Mouse (Mus musculus): ENCODE measurements around the gene Syt9.
"Not testable (repeated sequence)": the region's sequence is repeated elsewhere in the genome, so short reads cannot be mapped to it uniquely, and the experiment has no call there.

The Syt9 gene

DNA sequence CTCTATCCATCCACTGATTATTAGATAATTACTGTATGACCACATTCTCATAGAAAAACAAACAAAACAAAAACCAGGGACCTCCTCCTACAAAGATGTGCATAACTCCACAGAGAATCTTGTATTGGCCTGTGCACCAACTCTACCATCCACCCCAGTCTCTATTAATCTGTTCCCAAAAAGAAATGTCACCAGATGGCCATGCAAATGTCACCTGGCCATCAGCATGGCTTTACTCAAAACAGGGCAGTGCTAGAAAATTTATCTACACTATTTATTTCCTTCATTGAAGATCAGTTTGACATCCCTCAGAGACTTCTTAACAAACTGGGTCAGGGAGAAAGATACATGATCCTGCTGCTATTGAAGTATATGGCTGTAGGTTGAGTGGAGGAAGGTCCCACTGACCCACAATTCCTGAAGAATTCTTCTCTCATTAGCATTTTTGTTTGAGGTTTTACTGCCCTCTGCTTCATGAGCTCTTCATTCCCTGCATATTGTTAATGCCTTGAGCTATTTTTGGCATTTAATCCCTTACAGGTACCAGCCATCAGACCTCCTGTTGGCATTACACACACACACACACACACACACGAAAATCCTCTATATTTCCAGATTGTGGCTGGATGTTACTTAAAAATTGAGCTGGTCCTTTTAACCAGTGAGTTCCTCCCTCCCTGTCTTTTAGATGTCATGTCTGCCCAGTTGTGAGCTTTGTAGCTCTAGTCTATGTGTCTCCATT is 91.3 kb downstream of the Syt9 start:
- DNase-seq (ENCODE audit: low read depth, low spot score) = no peak

DNA sequence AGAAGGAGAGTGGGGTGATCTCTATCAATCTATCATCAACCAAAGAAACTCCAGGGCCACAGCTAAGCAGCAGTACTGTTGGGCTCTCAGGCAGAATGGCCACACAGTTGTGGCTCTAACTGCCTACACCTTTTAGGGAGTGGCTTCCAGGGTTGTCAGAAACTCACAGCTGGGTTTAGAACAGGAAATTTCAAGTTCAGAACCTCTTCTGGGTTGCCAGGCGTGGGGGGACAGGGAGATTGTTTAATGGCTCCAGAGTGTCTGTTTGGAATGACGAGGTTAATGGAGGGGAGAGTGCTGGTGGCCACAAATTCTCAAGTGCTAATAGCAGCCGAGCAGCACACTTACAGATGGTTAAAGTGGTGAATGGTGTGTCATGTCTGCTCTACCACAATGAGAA is 92.4 kb downstream of the Syt9 start:
- DNase-seq (ENCODE audit: low read depth, low spot score) = no peak

DNA sequence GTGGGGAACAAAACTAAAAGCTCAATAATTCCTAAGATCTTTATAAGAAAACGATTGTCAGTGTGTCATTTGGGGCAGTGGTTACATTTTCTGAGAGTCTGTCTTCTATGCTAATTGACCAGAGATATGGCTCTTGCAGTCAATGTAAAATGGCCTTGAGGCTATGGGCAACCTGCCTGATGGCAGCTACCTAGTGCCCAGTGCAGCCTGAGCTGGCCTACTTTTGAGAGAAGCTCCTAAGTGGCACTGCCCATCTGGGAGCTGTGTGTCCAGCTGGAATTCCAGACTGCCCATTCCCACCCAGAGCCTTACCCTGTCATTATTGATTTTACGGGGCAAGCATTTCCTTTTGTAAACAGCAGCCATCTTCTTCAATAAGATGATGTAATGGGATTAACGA is 94.6 kb downstream of the Syt9 start:
- no peak for DNase-seq (ENCODE audit: low read depth, low spot score)

DNA sequence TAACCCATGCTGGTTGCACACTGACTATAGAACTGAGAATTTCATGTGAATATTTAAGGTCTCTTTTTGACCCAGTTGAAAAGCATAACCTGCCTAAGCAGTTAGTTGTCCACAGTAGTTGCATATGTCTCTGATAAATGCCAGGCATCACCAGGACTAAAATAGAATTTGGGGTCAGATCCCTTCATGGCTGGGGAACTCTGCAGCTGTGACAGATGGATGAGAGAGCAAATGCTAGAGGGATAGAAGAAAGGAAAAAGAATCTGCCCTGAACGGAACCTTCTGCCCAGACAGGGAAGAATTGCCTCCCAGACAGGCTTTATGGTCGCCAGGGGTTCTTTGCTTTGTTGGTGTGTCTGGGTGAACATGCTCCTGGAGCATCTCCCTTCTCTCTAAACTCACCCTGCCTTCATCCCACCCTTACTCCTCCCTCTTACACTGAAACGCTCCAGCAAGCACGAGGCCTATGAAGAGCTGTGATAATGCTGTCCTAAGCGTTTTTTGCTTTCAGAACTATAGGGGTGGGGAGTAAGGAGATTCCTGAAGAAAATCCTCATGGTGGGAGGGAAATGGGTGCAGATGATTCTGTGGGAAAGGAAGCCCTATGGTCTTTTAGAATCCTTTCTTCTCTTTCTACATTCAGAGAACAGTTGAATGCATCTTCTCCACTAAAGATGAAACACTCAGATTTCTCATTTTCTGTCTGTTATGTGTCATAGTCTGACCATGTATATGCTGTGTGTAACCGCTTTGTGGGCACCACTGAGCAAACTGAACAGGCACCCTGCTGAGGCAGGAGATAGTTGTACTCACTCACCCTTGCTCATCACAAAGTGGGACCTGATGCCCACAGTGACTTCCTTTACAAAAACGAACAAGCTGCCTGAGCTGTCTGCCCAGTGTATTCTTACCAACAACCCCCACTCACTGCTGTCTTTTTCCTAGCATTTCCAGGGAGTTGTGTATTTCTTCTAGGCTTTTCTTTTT is 108.7 kb downstream of the Syt9 start:
- no peak for DNase-seq (ENCODE audit: low read depth, low spot score)

DNA sequence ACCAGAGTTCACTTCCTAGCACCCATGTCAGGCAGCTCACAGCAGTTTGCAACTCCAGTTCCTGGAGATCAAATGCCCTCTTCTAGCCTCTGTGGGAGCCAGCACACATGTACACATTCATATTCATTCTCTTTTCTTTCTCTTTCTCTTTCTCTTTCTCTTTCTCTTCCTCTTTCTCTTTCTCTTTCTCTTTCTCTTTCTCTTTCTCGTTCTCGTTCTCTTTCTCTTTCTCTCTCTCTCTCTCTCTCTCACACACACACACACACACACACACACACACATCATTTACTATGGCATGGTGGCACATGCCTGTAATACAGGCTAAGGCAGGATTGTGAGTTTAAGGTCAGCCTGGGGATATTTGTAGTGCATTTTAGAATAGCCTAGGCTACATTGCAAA is 115.2 kb downstream of the Syt9 start:
- not testable (repeated sequence) for DNase-seq (ENCODE audit: low read depth, low spot score)

DNA sequence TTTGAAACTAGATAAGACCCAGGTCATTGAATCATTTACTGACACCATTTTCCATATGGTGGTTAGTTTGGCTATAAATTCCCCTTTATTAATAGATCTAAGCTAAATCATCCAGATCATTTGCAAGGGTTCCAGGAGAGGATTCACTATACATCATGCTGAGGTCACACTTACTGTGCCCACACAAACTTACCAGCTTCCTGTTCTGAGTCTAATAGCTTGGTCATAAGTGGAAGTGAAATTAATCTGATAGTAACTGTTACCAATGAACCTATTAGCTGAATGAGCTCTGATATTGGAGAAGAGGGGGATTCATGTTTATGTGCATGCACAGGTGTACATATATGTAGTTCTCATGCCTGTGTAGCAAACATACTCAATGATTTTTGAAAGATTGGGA is 124.9 kb downstream of the Syt9 start:
- DNase-seq (ENCODE audit: low read depth, low spot score) = no peak

DNA sequence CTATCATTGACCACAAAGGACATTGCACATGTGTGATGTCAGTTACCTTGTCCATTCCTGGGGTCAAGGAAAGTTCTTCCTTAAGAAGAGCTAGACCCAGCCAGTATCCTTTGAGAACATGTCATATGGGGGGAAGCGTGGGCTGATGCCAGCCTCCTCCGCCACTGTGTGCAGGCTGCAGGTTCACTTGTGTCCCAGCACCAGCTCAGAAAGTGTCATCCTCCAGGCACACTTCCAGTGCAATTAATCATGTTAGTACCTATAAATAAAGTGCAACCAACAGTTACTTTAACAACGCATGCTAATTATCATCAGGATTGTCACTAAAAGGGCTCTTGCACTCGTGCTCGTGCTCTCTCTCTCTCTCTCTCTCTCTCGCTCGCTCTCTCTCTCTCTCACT is 126.4 kb downstream of the Syt9 start:
- DNase-seq (ENCODE audit: low read depth, low spot score) = no peak

DNA sequence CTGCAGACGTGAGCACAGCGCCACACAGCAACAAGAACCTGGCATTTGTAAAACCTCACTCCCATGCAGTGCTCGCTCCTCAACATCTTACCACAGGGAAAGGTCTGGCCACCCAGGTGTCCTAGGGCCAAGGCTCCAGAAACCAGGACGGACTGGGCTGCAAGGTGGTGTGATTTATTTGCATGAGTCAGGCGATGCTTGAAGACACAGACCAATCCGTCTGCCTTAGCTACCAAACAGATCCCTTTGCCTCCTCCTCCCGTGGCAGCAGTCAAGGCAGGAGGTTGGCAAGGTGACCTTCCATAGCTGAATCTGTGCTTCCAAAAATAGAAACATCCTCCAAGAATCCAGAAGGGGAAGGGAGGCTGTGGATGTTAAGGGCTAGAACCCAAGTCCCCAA is 130.1 kb downstream of the Syt9 start:
- DNase-seq (ENCODE audit: low read depth, low spot score) = no peak

DNA sequence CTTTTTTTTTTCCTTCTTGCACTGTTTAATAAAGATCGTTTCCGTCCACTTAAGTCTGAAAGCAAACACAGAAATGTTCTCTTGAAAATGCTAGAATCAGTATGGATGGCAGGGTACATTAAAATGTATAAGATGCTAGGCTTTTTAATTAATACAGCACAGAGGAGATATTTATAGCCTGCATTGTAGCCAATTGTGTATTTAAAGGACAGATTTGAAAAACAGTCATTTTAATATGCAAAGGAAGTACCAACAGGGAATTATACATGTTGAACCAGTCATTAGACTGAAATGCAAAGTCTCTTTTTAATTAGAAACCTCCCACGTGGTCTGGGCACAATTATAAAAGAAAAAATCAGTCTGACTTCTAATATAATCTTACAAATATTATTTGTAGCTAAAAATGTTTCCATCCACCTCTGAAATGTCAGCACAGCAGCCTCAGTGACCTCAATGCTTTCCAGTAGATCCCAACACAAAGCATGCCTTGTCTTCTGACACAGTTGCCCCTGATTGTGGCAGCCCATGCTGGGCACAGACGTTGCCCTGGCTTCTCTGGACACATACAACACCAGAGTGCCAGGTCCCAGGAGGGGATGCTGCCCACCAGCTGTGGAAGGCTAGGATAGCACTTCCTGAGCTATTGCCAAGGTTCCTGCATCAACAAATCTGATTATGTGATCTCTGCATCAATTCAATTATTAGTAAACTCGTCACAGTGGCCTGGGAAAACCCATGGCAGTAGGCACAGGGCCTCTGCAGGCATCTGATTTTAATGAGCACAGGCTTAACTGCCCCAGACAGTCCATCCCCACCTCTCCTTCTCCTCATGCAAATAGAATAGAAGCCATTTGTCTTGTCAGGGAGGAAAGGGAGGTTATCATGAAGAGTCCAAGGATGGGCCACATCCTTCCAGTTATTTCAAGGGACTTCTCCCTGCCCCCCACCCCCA is 134.5 kb downstream of the Syt9 start:
- DNase-seq (ENCODE audit: low read depth, low spot score) = no peak

DNA sequence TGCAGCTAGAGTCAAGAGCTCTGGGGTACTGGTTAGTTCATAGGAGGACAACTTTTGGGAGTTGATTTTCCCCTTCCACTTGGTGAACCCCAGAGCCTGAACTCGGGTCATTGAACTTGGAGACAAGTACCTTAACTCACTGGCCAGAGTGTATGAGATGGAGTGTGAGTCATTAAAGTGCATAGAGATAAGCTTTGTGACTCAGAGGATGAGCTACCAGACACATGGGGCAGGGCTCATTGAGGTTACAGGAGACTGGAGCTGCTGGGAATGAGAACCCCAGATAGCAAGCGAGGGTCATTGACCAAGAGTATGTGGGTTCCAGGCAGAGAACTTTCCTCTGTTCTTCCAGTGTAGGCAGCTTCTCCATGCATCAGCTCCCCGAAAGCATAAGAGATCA is 137.4 kb downstream of the Syt9 start:
- DNase-seq (ENCODE audit: low read depth, low spot score) = no peak

DNA sequence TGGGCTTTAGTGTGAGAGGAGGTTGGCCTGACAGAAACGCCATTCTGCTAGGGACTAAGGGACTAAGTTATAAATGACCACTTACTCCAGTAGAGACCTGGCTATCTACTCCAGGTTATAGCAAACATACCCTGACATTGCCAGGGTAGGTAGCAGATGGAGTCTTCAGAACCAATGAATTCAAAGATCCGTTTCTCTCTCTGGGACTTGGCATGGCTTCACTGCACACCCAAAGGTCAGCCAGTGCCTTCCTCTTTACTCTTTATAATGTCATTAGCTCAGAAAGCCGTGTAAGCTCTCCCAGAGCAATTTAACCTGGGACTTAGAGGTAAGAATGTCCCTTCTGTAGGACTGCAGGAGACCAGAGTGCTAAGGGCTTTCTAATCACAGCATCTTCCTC is 139.2 kb downstream of the Syt9 start:
- no peak for DNase-seq (ENCODE audit: low read depth, low spot score)

DNA sequence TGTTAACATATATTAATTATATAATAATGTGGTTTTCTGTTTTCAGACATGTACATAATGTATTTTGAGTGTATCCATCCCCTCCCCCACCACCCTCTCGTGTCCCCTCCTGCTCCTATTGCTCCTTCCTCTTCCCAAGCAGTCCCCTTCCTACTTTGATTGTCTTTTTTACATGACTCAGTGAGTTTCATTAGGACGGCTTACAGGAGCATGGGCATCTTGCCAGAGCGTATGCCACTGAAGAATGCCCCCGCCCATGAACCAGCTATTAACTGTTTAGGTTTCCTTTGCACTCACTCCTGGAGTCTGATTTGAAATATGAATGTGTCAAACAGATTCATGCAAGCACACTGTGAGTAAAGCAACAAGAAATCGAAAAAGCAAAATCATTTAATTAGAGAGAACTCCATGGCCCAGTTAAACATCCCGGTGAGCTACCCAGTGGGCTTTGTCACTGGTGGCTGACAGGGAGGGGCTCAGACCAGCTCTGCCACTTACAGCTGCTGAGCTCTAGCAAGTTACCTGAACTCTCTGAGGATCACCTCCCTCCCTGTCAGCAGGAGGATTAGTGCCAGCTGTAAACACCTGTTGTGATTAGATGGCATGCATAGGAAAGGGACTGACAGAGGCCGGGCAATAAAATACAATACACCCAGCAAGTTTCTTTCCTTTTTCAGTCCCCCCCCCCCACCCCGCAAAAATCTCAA is 146.3 kb downstream of the Syt9 start:
- DNase-seq (ENCODE audit: low read depth, low spot score) = no peak

DNA sequence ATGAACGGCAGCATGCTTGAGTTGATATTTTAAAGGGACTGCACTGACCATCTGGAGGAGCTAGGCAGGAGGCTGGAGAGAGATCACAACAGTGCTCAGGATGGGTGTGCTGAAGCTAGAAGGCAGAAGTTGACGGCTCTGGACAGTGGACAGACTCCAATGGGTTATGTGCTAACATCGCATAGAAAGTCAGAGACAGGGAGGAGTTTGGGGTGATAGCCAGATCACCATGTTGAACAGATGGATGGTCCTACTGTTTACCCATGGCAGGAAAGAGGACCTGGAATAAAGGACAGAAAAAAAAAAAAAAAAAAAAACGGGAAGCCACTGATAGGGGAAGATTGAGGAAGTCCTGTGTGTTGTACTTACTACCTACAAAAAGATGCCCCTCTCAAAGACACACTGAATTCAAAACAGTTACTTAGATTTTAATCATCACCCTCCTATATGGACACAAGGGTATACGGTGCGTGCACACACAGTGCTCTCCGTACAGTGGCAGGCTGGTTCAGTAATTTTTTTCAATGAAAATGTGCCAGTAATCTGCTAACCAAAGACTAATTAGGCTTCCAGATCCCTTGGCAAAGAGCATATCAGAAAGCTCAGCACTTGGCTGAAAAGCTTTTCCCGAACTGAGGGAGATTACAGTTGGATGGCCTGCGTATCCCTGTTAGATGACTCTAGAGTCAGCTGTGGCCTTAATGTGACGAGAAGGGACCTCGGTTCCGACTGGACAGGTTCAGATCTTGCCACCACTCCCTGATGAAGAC is 148.9 kb downstream of the Syt9 start:
- no peak for DNase-seq (ENCODE audit: low read depth, low spot score)

DNA sequence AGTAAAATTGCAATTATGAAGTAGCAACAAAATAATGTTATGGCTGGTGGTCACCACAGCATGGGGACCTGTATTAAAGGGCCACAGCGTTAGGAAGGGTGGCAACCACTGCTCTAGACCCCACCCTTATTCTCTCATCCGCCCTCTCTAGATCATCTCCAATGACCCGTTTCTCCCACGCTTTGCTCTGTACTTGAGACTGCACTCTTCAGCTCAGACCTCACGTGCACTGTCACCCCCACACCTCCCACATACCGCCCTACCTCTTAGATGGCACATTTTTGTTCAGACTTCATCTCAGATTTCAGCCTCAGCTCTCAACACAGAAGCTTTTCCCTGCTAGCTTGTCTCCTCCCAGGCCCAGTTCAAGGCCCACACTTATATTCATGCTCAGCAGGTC is 150.9 kb downstream of the Syt9 start:
- DNase-seq (ENCODE audit: low read depth, low spot score) = no peak

DNA sequence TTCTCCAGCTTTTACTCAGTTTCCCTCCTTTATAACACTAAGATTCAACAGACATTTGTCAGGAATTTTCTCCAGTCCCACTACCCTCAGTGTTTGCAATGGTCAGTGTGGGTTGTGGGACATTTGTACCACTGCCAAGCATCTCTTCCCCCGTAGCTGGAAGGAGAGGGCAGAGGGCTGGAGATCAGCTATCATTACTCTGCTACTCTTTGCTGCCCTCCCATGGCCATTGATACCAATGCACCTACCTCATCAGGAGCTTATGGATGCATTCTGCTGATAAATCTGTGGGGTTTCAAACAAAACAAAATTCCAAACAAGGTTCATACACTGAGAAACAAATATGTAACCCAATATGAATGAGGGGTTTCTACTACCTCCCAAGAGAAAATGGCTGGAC is 155.8 kb downstream of the Syt9 start:
- peak; percentile 10 for DNase-seq (ENCODE audit: low read depth, low spot score)

DNA sequence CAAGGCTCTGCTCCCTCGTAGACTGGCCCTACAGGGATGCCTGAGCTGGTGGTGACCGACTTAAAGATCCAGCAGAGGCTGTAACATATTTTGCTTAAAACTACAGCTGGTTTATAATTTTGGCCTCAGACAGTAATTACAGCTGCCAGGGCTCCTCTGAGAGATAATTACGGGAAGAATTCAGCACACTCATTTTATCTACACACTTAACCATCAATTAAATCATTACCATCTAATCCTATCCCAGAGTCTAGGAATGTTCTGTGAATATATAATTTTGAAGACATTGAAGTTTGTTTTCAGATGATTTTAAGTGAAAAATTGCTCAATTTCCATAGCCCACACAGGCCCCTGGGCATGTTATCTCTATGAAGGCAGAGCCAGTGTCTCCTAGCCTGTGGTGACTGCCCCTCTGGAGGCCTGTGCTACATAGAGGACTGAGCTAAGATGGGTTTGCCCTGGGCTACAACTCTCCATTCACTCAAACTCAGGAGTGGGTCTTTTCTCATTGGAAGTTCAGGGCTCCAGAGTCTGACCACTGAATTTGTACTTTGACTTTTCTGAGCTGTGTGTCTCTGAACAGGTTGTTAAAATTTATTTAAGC is 157.7 kb downstream of the Syt9 start:
- no peak for DNase-seq (ENCODE audit: low read depth, low spot score)

DNA sequence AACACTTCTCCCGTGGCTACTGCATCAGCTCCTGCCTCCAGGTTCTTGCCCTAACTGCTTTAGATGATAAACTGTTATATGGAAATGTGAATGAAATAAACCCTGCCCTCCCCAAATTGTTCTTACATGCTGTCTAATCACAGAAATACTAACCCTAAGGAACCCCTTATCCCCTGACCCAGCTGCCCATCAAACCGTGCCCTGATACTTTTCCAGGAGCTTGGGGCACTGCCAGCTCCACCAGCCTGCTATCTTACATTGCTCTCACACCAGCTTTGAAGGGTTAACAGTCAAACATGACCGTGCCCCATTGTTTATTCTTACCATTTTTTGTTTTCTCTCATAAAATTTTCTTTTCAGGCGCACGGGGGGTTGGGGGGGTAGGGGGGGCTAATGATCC is 158.8 kb downstream of the Syt9 start:
- no peak for DNase-seq (ENCODE audit: low read depth, low spot score)

DNA sequence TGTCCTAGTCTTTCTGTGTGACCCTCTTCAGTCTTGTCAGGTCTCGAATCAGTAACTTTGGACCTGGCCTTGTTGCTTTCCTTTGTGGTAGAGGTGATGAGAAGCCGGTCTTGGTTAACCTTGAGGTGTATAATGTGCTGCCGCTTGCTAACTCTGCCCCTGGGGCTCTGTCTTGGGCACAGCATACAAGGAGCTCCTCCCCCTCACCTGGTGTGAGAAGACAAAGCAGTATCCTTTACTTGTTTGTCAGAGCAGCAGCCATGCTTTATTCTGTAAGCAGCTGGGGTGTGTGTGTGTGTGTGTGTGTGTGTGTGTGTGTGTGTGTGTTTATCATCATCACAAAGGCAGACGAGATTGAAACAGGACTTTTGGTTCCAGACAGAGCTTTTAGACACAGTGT is 164.8 kb downstream of the Syt9 start:
- DNase-seq (ENCODE audit: low read depth, low spot score) = no peak

DNA sequence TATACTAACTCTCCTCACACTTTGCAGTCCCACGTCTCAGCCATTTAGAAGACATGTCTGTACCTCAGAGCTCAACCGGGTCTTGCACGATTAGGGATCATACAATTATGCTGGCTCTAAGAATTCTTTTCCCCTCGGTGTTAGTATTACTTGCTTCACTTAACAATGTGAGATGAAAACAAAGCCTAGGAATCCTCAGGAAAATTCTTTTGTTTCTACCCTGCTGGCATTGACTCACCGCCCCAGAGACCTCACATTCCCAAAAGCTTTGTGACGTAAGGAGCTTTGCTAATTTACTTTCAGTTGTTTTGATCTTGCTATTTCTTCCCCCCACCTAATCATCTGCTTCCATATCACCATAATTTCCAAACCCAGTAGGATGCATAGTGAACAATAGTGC is 166.0 kb downstream of the Syt9 start:
- no peak for DNase-seq (ENCODE audit: low read depth, low spot score)

DNA sequence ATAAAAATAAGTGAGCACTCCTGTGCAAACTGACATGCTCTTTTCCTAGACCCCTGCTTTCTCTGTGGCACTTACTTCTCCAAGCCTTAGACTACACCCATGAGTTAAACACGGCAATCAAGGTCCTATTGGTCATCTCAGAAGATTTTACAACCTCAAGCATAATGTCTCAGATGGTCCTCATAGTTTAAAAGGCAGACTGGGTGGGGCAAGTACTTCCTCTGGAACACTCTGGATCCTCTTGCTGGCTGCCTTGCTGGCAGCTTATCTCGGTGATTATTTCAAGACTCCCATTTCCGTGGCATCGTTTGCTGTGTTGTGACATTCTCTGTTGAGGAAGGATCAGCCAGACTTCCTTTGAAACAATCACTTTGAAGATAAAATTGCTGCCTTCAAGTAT is 169.5 kb downstream of the Syt9 start:
- DNase-seq (ENCODE audit: low read depth, low spot score) = no peak
